Mouse (Mus musculus) limb, embryonic 14.5 days (tissue): Measurements from ENCODE around the gene Nup107. TPM values are rescaled to one million over a fixed set of nuclear protein-coding genes. Genes with fewer than 3 reads are reported as not detected.

Experiments
- ATAC-seq: fragments of 200-750 bp; cut with Nextera tagmentation; 2 replicates; pipeline ENCODE4 v1.8.0; 2017; ENCODE audit warnings: low read depth, moderate number of reproducible peaks, moderate TSS enrichment; ENCODE audit not compliant: low FRiP score
- DNase-seq: peaks from one replicate; pipeline ENCODE4 v3.0.0-alpha.2; 2015; ENCODE audit warnings: low spot score
- H3K27ac ChIP-seq: fragments of 300-500 bp; sonication (generic); replicated peaks from 2 replicates; pipeline ENCODE4 v1.5.1; 2014; ENCODE audit warnings: low read depth, mild to moderate bottlenecking, low read length, moderate library complexity, mixed read lengths
- H3K27me3 ChIP-seq: fragments of 300-500 bp; sonication (generic); 2 replicates; pipeline ENCODE4 v1.6.1; 2014; ENCODE audit warnings: low read length, mixed read lengths; ENCODE audit not compliant: control insufficient read depth, insufficient read depth
- H3K36me3 ChIP-seq: fragments of 300-500 bp; sonication (generic); 2 replicates; pipeline ENCODE4 v1.6.1; 2014; ENCODE audit warnings: mild to moderate bottlenecking, low read length, moderate library complexity, mixed read lengths; ENCODE audit not compliant: control insufficient read depth, insufficient read depth
- H3K4me1 ChIP-seq: fragments of 300-500 bp; sonication (generic); 2 replicates; pipeline ENCODE4 v1.6.1; 2014; ENCODE audit warnings: antibody characterized with exemption, low read length, mixed read lengths; ENCODE audit not compliant: control insufficient read depth, insufficient read depth
- H3K4me2 ChIP-seq: fragments of 300-500 bp; sonication (generic); replicated peaks from 2 replicates; pipeline ENCODE4 v1.6.1; 2014; ENCODE audit warnings: low read depth, mild to moderate bottlenecking, low read length, moderate library complexity; ENCODE audit not compliant: severe bottlenecking
- H3K4me3 ChIP-seq: fragments of 300-500 bp; sonication (generic); replicated peaks from 2 replicates; pipeline ENCODE4 v1.5.1; 2014; ENCODE audit warnings: low read length
- H3K9ac ChIP-seq: fragments of 300-500 bp; sonication (generic); 2 replicates; pipeline ENCODE4 v1.6.1; 2014; ENCODE audit warnings: mild to moderate bottlenecking, low read depth, low read length, moderate library complexity; ENCODE audit not compliant: severe bottlenecking
- H3K9me3 ChIP-seq: fragments of 300-500 bp; sonication (generic); 2 replicates; pipeline ENCODE4 v1.6.1; 2016; ENCODE audit warnings: low read length; ENCODE audit not compliant: control insufficient read depth
- POLR2A ChIP-seq: fragments of 200-500 bp; IDR thresholded peaks from 2 replicates; pipeline ENCODE4 v1.8.0; 2012; ENCODE audit warnings: inconsistent platforms, mild to moderate bottlenecking, moderate library complexity, borderline replicate concordance; ENCODE audit not compliant: insufficient read depth, insufficient read length; ENCODE audit errors: extremely low read depth
- WGBS: fragments of 180-500 bp; shearing (Covaris S2); extraction: QIAGEN DNeasy Blood & Tissue Kit; methylation state at CpG from one replicate; pipeline ENCODE4 v1.1.7; 2014; 5-methylcytosine and 5-hydroxymethylcytosine counted together
- polyA plus RNA-seq, 2 experiments: library from polyadenylated mRNA; depleted of rRNA in 1 of 2; stranded (reverse) in 1 of 2; unstranded in 1 of 2; fragments of >200 nt; fragmentation: Nextera tagmentation in 1 of 2; extraction: Ambion mirVana in 1 of 2; gene quantifications; 2 replicates each; pipeline versions ENCODE4 v1.2.1 to v1.2.3; 2012 to 2014

Nup107 gene
- polyA plus RNA-seq, 2 experiments, result 53.4 to 61.2 TPM

GRCm38 (mm10) chr10:117712871-117713270 lies 79.6 kb downstream of the Nup107 start:
- ATAC-seq (no peak), DNase-seq (no peak)
- Histone ChIP-seq H3K27me3 (no peaks in the 10 kb centered on the region), H3K9ac (no peak overlapping the region), H3K4me2 (no peak overlapping the region), H3K4me1 (peaks cover 12% of the 10 kb centered on the region), H3K36me3 (0 out of 2 replicates have a peak, but pooled peaks cover 5% of the 10 kb centered on the region), H3K9me3 (no peaks in the 10 kb centered on the region), H3K27ac (no peak overlapping the region), H3K4me3 (no peak overlapping the region)
- 85% methylated on average over 9 of the region's 9 CpGs for WGBS
- no peak for TF ChIP-seq POLR2A

DNA sequence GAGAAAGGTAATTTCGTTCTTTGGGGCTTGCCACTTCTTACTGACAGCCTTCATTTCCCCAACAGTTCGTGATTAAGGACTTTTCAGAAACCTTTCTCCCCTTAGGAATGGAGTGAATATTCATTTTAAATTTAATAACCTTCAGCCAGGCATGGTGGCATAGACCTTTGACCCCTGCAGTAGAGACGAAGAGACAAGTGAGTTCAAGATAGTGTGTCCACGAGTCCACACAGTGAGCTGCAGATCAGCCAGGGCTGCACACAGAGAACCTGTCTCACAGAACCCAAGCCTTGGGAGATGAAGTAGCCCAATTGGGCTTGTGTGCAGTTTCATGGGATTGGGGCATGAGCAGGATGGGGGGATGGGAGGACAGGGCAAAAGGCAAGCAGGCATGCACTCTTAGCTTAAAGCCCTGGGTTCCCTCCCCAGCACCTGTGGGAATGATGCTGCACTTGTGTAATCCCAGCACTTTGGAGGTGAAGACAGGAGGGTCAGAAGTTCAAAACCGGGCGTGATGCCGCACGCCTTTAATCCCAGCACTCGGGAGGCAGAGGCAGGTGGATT lies 80.2 kb downstream of the Nup107 start:
- no peaks in the 10 kb centered on the region for H3K27me3 ChIP-seq
- H3K4me3 ChIP-seq, result no peak overlapping the region
- H3K9ac ChIP-seq, result no peak overlapping the region
- DNase-seq (no peak), ATAC-seq (no peak)
- 88% methylated on average over 9 of the region's 9 CpGs for WGBS
- peaks cover 8% of the 10 kb centered on the region; the same call in 1 of the 2 replicates for H3K36me3 ChIP-seq
- H3K27ac ChIP-seq, result no peak overlapping the region
- no peaks in the 10 kb centered on the region for H3K9me3 ChIP-seq
- H3K4me1 ChIP-seq, result peaks cover 8% of the 10 kb centered on the region
- TF ChIP-seq POLR2A, result no peak
- no peak overlapping the region for H3K4me2 ChIP-seq

- H3K4me3 ChIP-seq, result peak overlapping the region; percentile 98
- no peaks in the 10 kb centered on the region for H3K9me3 ChIP-seq
- DNase-seq (no peak), ATAC-seq (no peak)
- H3K27ac ChIP-seq, result no peak overlapping the region
- H3K4me2 ChIP-seq, result peak overlapping the region; percentile 54
- H3K27me3 ChIP-seq, result no peaks in the 10 kb centered on the region
- WGBS, result 64% methylated on average over 5 of the region's 5 CpGs
- peaks cover 8% of the 10 kb centered on the region for H3K4me1 ChIP-seq
- H3K36me3 ChIP-seq, result peaks cover 17% of the 10 kb centered on the region; the same call in 1 of the 2 replicates
- H3K9ac ChIP-seq, result peak overlapping the region; percentile 100; the same call in 1 of the 2 replicates
- TF ChIP-seq POLR2A, result no peak
These were observed 81.1 kb downstream of the Nup107 start for GRCm38 (mm10) chr10:117711408-117711807.

GRCm38 (mm10) chr10:117710604-117711141 lies 81.8 kb downstream of the Nup107 start, which contains the start of gene Mdm2:
Gene Mdm2, minus strand, starts transcription at chr10:117710758.
- H3K9me3 ChIP-seq, result no peaks in the 10 kb centered on the region
- TF ChIP-seq POLR2A, result peak; percentile 95
- DNase-seq (peak; percentile 95), ATAC-seq (peak; percentile 95)
- peak within 1 kb of the TSS; percentile 98 for H3K27ac ChIP-seq
- H3K4me2 ChIP-seq, result peak within 1 kb of the TSS; percentile 54
- under 1% methylated on average over 40 of the region's 52 CpGs for WGBS
- H3K27me3 ChIP-seq, result no peaks in the 10 kb centered on the region
- peaks cover 17% of the 10 kb centered on the region; the same call in 1 of the 2 replicates for H3K36me3 ChIP-seq
- peak within 1 kb of the TSS; percentile 100 for H3K9ac ChIP-seq
- H3K4me3 ChIP-seq, result peak within 1 kb of the TSS; percentile 98
- H3K4me1 ChIP-seq, result peaks cover 8% of the 10 kb centered on the region

- Histone ChIP-seq H3K36me3 (peaks cover 22% of the 10 kb centered on the region; the same call in 1 of the 2 replicates), H3K4me3 (peak overlapping the region; percentile 98), H3K27me3 (no peaks in the 10 kb centered on the region), H3K4me2 (peak overlapping the region; percentile 54), H3K9me3 (no peaks in the 10 kb centered on the region), H3K9ac (peak overlapping the region; percentile 100), H3K4me1 (peaks cover 8% of the 10 kb centered on the region), H3K27ac (peak overlapping the region; percentile 98)
- no peak for TF ChIP-seq POLR2A
- under 1% methylated on average over 40 of the region's 71 CpGs for WGBS
- DNase-seq (peak; percentile 73), ATAC-seq (peak; percentile 69)
These were observed 82.4 kb downstream of the Nup107 start for GRCm38 (mm10) chr10:117709930-117710603.
